Mouse (Mus musculus): ENCODE measurements around the gene Fam216a. TPM values are rescaled to one million over a fixed set of nuclear protein-coding genes. Genes with fewer than 3 reads are reported as not detected.
"Not testable (repeated sequence)": the region's sequence is repeated elsewhere in the genome, so short reads cannot be mapped to it uniquely, and the experiment has no call there.

Fam216a gene
- polyA plus RNA-seq, 1 experiment from 2014 or later: 86.9 TPM

DNA sequence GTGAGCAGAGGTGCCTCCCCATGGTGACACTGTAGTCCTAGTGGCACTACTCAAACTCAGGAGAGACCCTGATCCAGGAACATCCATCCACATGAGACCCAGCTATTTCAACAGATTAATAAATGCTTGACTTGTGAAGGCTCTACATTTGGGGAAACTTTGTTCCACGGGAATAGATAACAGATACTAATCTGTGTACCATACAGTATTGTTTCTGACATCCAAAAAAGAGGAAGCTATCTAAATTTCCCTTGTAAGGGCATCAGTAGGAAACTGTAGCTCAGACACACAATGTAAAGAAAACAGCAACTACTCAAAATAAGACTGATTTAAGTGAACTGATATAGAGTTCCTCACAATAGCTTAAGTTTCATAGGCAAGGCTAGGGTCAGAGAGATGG, 29.3 kb downstream of the Fam216a start:
- H3K9ac ChIP-seq: no peak overlapping the region
- H3K9me3 ChIP-seq: no peaks in the 10 kb centered on the region
- no peaks in the 10 kb centered on the region for H3K27me3 ChIP-seq
- H3K36me3 ChIP-seq: peaks cover 3% of the 10 kb centered on the region; the same call in 1 of the 2 replicates
- H3K27ac ChIP-seq: no peak overlapping the region
- no peak overlapping the region for H3K4me3 ChIP-seq
- no peak overlapping the region for H3K4me2 ChIP-seq
- H3K4me1 ChIP-seq: no peaks in the 10 kb centered on the region
- 82% methylated on average over 1 of the region's 1 CpGs for WGBS
- no peak for ATAC-seq (ENCODE audit: insufficient number of reproducible peaks, insufficient read depth, low FRiP score, low TSS enrichment, low read depth)

DNA sequence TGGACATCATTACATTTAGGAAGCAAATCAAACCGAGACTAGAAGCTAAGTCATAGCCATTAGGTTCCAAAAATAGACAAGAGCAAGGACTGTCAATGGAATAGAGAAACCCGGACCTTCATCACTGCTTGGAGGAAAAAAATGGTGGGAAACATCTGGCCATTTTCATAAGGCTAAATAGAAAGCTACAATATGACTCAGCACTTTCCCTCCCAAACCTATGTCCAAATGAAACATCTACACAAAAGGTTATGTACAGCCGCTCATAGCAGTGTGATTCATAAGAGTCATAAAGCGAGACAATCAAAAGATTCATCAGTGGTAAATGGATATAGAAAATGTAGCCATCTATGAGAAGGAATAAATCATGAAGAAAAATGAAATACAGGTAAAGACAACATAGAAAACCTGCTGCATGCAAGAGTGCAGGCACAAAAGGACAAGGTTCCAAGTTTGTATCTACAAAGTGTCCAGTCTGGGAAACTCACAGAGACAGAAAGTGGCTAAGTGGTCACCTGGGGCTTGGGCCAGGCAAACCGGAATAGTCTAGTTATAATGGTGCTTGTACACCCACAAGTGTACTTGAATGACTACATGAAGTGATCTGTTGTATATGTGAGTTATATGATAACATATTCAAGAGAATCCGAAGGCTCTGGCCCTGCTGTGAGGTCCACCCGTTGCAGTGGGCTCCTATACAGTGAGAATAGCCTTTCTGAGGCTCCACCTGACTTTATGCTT, 35.4 kb downstream of the Fam216a start:
- Histone ChIP-seq H3K27me3 (no peaks in the 10 kb centered on the region), H3K9me3 (no peaks in the 10 kb centered on the region), H3K4me1 (no peaks in the 10 kb centered on the region), H3K4me3 (no peak overlapping the region), H3K4me2 (no peak overlapping the region), H3K36me3 (peaks cover 3% of the 10 kb centered on the region; the same call in 1 of the 2 replicates), H3K9ac (no peak overlapping the region), H3K27ac (no peak overlapping the region)
- no peak for ATAC-seq (ENCODE audit: insufficient number of reproducible peaks, insufficient read depth, low FRiP score, low TSS enrichment, low read depth)
- WGBS: 89% methylated on average over 7 of the region's 7 CpGs

DNA sequence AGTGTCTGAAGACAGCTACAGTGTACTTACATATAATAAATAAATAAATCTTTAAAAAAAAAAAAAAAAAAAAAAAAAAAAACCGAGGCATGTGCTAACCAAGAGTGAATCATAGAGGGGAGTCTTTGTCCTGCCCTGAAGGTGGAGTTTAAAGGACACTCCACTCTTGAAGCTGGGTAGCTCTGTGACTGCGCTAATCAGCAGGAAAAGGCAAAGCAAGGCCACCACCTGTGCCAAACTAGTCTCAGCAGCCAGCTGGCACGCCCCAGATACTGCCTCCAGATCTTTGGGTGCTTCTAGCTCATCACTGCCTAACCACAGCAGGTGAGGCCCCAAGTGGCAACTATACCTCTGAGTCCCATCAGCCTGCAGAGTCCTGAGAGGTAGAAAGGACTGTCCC, 37.5 kb downstream of the Fam216a start:
- ATAC-seq (ENCODE audit: insufficient number of reproducible peaks, insufficient read depth, low FRiP score, low TSS enrichment, low read depth): no peak
- H3K4me2 ChIP-seq: no peak overlapping the region
- no peaks in the 10 kb centered on the region for H3K27me3 ChIP-seq
- no peaks in the 10 kb centered on the region for H3K36me3 ChIP-seq
- H3K9me3 ChIP-seq: no peaks in the 10 kb centered on the region
- H3K4me3 ChIP-seq: no peak overlapping the region
- no peak overlapping the region for H3K9ac ChIP-seq
- WGBS: 75% methylated on average over 3 of the region's 3 CpGs
- no peak overlapping the region for H3K27ac ChIP-seq
- H3K4me1 ChIP-seq: no peaks in the 10 kb centered on the region

DNA sequence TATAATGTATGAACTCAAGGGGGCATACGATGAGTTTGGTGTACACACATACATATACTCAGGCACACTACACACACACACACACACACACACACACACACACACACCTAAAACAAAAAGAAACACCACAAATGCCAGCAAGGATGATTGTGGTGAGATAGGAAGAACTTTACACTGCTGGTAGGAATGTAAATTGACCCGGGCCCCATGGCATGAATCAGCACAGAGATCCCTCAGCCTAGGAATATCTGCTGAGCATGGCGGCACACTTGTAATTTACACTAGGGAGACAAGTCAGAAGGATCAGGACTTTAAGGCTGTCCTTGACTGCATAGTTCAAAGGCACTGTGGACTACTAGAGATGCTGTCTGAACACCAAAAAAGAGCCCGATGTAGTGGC, 41.9 kb downstream of the Fam216a start:
- no peak overlapping the region for H3K4me3 ChIP-seq
- H3K9ac ChIP-seq: no peak overlapping the region
- no peaks in the 10 kb centered on the region for H3K27me3 ChIP-seq
- WGBS: 82% methylated on average over 4 of the region's 4 CpGs
- H3K27ac ChIP-seq: no peak overlapping the region
- H3K4me1 ChIP-seq: no peaks in the 10 kb centered on the region
- H3K36me3 ChIP-seq: peaks cover 24% of the 10 kb centered on the region
- ATAC-seq (ENCODE audit: insufficient number of reproducible peaks, insufficient read depth, low FRiP score, low TSS enrichment, low read depth): no peak
- H3K9me3 ChIP-seq: no peaks in the 10 kb centered on the region
- no peak overlapping the region for H3K4me2 ChIP-seq

DNA sequence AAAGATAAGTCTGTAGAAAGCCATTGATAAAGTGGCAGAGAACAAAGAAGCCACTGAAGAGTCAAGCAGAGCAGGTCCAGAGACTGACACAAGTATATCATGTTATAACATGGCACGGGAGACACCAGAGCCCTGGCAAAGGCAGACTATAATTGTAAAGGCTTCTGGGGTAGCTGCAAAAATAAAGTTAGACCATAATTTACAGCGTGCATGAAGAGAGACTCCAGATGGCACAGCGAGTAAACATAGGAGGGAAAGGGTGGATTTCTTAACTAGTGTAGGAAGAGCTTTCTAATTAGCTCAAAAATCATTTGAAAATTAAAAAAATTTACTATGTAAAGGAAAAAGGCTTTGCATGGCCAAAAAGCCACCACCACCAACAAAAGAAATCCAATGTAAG, 44.9 kb downstream of the Fam216a start:
- 91% methylated on average over 3 of the region's 3 CpGs for WGBS
- peaks cover 43% of the 10 kb centered on the region for H3K36me3 ChIP-seq
- H3K27ac ChIP-seq: no peak overlapping the region
- no peak overlapping the region for H3K4me2 ChIP-seq
- no peak overlapping the region for H3K4me3 ChIP-seq
- no peaks in the 10 kb centered on the region for H3K9me3 ChIP-seq
- no peaks in the 10 kb centered on the region for H3K27me3 ChIP-seq
- no peak overlapping the region for H3K9ac ChIP-seq
- ATAC-seq (ENCODE audit: insufficient number of reproducible peaks, insufficient read depth, low FRiP score, low TSS enrichment, low read depth): no peak
- no peaks in the 10 kb centered on the region for H3K4me1 ChIP-seq

DNA sequence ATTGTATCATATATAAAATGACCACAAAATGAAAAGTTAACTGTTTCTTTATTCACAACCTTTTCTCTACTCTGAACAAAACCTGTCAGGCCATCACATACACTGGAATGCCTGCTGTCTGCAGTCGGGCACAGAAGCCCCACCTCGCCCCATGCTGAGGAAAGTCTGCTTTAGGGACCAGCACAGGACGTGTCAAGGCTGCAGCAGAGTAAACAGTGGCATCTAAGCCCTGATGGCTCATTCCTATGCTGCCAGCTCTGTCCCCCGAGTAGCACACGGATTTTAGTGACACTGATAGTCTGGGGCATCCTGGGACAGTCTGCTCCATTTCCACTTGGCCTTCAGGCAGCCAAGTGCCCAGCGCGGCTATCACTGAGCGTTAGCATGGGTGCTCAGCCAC, 46.7 kb downstream of the Fam216a start:
- H3K27me3 ChIP-seq: no peaks in the 10 kb centered on the region
- H3K4me2 ChIP-seq: no peak overlapping the region
- H3K27ac ChIP-seq: no peak overlapping the region
- no peaks in the 10 kb centered on the region for H3K9me3 ChIP-seq
- H3K36me3 ChIP-seq: peaks cover 58% of the 10 kb centered on the region
- WGBS: 90% methylated on average over 8 of the region's 8 CpGs
- no peak for ATAC-seq (ENCODE audit: insufficient number of reproducible peaks, insufficient read depth, low FRiP score, low TSS enrichment, low read depth)
- no peak overlapping the region for H3K4me3 ChIP-seq
- no peaks in the 10 kb centered on the region for H3K4me1 ChIP-seq
- no peak overlapping the region for H3K9ac ChIP-seq

DNA sequence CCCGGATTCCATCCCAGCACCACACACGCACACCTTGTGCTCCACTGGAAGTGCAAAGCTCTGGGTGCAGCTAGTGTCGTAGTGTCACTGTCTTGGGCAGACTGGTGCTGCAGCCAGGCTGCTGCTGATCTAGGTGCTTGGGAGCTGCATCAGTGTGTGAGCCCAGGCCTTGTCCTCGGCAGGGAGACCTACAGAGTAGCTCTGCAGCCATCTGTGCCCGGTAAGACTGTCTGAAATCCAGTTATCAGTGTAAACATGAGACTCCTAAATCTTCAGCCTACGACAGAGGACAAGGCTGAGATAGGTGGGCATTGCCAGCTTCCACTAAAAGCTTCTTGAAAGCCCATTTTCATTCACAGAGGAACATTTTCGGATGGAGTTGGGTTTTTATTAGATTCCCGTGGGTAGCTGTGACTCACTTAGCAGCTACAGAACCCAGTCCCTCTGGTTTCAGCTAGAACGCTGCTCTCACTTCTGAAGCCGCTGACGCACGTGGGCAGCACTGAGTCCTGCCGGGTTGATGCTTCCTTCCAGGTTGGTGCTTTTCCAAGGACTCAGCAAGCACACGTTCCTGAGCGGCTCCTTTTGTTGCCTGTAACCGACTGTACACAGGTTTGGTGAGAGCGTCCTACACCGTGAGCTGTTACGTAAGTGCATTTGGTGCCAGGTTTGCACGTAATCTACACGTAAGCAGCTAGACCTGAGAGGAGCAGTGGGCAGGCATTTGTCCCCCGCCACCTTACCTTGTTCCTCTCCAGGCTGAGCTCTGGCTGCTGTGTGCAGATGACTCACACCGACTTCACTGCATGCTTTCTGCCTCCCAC, 47.3 kb downstream of the Fam216a start:
- H3K9ac ChIP-seq: no peak overlapping the region
- H3K4me2 ChIP-seq: no peak overlapping the region
- no peaks in the 10 kb centered on the region for H3K9me3 ChIP-seq
- H3K27me3 ChIP-seq: no peaks in the 10 kb centered on the region
- WGBS: 89% methylated on average over 23 of the region's 23 CpGs
- H3K27ac ChIP-seq: no peak overlapping the region
- H3K4me3 ChIP-seq: no peak overlapping the region
- H3K36me3 ChIP-seq: peaks cover 64% of the 10 kb centered on the region
- ATAC-seq (ENCODE audit: insufficient number of reproducible peaks, insufficient read depth, low FRiP score, low TSS enrichment, low read depth): no peak
- H3K4me1 ChIP-seq: no peaks in the 10 kb centered on the region

DNA sequence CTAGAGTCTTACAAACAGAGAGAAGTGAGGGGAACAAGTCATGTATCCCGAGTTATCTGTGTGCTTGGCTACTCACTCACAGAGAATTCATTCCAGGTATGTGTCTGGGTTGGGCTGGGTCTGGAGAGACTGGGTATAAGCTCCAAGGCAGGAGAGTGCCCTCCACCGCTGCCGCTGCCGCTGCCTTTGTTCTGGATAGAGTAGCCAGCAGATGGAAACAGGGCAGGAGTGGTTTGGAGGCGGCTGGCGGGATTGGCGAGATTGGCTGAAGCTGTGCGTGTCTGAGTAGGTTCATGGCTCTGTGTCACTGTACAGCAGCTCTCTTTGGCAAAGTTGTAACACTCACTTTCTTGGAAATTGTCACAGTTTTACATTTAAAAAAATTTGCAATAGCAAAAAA, 48.6 kb downstream of the Fam216a start:
- Histone ChIP-seq H3K9me3 (no peaks in the 10 kb centered on the region), H3K27ac (no peak overlapping the region), H3K4me2 (no peak overlapping the region), H3K36me3 (peaks cover 65% of the 10 kb centered on the region), H3K9ac (peak overlapping the region; percentile 11; the same call in 1 of the 2 replicates), H3K4me3 (no peak overlapping the region), H3K27me3 (no peaks in the 10 kb centered on the region), H3K4me1 (no peaks in the 10 kb centered on the region)
- no peak for ATAC-seq (ENCODE audit: insufficient number of reproducible peaks, insufficient read depth, low FRiP score, low TSS enrichment, low read depth)
- 78% methylated on average over 8 of the region's 8 CpGs for WGBS

DNA sequence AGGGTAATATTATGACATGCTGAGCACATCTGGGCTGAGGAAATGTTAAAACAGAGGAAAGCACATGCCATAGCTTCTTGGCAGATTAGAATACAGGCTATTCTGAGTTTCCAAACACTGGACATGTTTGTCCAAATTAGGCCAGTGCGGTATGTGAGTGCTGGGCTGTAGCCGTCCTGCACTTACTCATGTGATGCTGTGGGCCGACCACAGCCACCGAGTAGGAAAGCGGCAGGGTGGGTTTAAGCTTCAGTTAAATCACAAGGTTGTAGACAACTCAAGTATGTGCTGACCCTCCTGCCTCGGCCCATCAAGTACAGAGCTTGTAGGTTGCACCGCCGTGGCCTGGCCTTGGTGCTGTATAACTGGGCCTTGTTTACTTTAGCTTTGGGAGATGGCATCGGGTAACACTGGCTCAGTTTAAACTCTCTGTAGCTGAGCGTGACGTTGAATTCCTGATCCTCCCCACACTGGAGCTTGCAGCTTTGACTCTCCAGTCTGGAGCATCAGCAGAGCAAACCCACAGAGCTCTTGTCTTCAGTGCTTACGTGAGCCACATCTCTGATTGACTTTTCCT, 51.9 kb downstream of the Fam216a start:
- H3K27me3 ChIP-seq: no peaks in the 10 kb centered on the region
- H3K36me3 ChIP-seq: peaks cover 67% of the 10 kb centered on the region
- 57% methylated on average over 12 of the region's 12 CpGs for WGBS
- H3K4me2 ChIP-seq: no peak overlapping the region
- H3K4me1 ChIP-seq: peaks cover 3% of the 10 kb centered on the region; the same call in 1 of the 2 replicates
- no peaks in the 10 kb centered on the region for H3K9me3 ChIP-seq
- H3K4me3 ChIP-seq: no peak overlapping the region
- H3K9ac ChIP-seq: 0 out of 2 replicates have a peak overlapping the region, but pooled peaks have one; percentile 4
- ATAC-seq (ENCODE audit: insufficient number of reproducible peaks, insufficient read depth, low FRiP score, low TSS enrichment, low read depth): no peak
- no peak overlapping the region; the same call in 1 of the 2 replicates for H3K27ac ChIP-seq

DNA sequence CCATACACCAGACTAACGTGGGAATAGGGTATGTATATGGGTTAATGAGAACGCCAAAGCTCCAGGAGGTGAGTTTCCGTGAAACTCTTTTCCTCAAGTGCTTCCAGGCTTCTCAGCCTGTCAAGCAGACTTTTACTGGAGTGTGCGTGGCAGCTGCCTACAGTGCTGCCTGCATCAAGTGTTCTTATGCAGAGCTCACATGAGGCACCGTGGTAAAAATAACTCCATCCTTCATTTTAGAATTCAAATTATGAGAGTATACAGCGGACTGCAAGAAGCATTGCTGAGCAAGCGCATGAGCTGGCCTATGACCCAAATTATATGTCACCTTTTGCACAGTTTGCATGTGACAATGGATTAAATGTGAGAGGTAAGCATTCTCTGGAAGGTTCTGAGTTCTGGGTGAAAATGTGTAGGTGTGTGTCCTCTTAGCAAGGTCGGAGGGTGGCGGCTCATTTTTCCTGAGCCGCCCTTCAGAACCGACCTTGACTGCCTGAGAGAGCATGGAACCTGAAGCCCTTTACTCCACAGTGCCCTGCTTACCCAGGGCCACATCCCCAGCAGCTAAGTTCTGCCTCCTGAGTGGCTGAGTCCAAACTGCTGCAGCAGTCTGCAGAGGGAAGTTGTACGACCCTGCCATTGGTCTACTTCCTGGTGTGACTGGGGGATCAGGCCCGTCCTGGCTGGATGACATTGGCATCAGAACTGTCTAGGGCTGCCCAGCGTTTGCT, 52.5 kb downstream of the Fam216a start:
- Histone ChIP-seq H3K4me2 (no peak overlapping the region), H3K27ac (0 out of 2 replicates have a peak overlapping the region, but pooled peaks have one; percentile 7), H3K4me3 (no peak overlapping the region), H3K27me3 (no peaks in the 10 kb centered on the region), H3K9ac (no peak overlapping the region), H3K4me1 (peaks cover 10% of the 10 kb centered on the region), H3K36me3 (peaks cover 63% of the 10 kb centered on the region), H3K9me3 (no peaks in the 10 kb centered on the region)
- ATAC-seq (ENCODE audit: insufficient number of reproducible peaks, insufficient read depth, low FRiP score, low TSS enrichment, low read depth): no peak
- WGBS: 71% methylated on average over 14 of the region's 14 CpGs

DNA sequence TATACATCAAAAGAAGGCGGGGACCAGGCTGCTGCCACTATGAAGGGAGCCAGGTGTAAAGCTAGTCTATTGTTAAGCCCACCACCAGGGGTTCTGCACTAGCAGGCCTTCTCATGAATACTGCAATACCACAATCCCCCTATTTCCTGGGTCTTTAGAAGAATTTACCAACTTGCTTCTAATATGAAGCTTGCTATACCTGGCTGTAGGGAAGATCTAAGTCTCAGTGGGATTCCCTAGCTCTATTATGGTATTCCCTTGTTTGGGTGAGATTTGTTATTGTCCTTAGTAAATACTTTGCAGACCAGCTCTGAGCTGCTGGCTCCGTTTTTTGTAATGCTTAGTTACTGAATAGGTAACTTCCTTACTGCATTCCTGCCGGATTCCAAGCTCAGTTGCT, 53.2 kb downstream of the Fam216a start:
- peak overlapping the region; percentile 7; the same call in 1 of the 2 replicates for H3K27ac ChIP-seq
- H3K9me3 ChIP-seq; H3K4me2 ChIP-seq; H3K4me3 ChIP-seq; ATAC-seq (ENCODE audit: insufficient number of reproducible peaks, insufficient read depth, low FRiP score, low TSS enrichment, low read depth); H3K27me3 ChIP-seq: not testable (repeated sequence)
- 0 out of 2 replicates have a peak overlapping the region, but pooled peaks have one; percentile 21 for H3K9ac ChIP-seq
- peaks cover 57% of the 10 kb centered on the region for H3K36me3 ChIP-seq
- peaks cover 10% of the 10 kb centered on the region for H3K4me1 ChIP-seq
- 64% methylated on average over 3 of the region's 3 CpGs for WGBS
